Comparison of ENCODE assay signal across 7 mouse cellular contexts in the genomic region with DNA sequence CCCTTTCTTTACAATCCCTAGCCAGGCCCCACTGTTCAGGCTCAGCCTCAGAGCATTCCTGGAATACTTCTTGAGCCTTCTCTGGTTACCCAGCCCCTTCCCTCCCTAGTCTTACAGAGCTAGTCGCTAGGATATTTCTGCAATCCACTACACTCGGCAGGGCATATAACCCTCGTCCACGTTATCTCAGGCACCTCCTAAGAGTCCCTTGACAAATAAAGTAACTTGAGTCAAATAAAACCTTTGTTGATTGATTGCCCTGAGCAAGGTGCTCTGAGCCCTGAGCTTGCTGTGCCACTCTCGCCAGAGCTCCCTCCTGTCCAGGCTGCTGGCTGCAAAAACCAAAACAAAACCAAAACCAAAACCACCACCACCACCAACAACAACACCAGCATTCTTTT. TPM values are rescaled to one million over a fixed set of nuclear protein-coding genes. Genes with fewer than 3 reads are reported as not detected.
DNase-seq lines count a peak whose midpoint lies in the region; ATAC-seq lines count a peak whose summit lies in the region.

No protein-coding gene starts in this region.

- no peak overlapping the region for H3K27ac ChIP-seq in brown adipose tissue, adult 24 weeks (replicated peaks; ENCODE audit: low read depth, low read length)
- H3K27ac ChIP-seq in embryonic facial prominence, embryonic 15.5 days (replicated peaks), result peak overlapping the region; percentile 69

- no peaks in the 10 kb centered on the region for H3K36me3 ChIP-seq in embryonic facial prominence, embryonic 15.5 days

- no peaks in the 10 kb centered on the region for H3K27me3 ChIP-seq in embryonic facial prominence, embryonic 15.5 days

- ATAC-seq in embryonic facial prominence, embryonic 15.5 days (ENCODE audit: insufficient number of reproducible peaks, low FRiP score, low TSS enrichment, low read depth), result peak; percentile 45; the same call in 1 of the 2 replicates

- H3K4me1 ChIP-seq in brown adipose tissue, adult 24 weeks (ENCODE audit: control insufficient read depth, insufficient read depth, insufficient read length, low read length), result peaks cover 6% of the 10 kb centered on the region; the same call in 1 of the 2 replicates
- peaks cover 42% of the 10 kb centered on the region for H3K4me1 ChIP-seq in embryonic facial prominence, embryonic 15.5 days

- peak; percentile 18 for DNase-seq in kidney, adult 9 months
- peak; percentile 38 for DNase-seq in lung, postnatal 25 days (ENCODE audit: low spot score)
- DNase-seq in layer of hippocampus, adult 11-12 months (ENCODE audit: low spot score), result no peak
- DNase-seq in left cerebral cortex, postnatal 10 days (ENCODE audit: extremely low spot score in 1 of 2, low spot score in 2 of 2), result no peak
- DNase-seq in right cerebral cortex, postnatal 25 days, result no peak

- no peaks in the 10 kb centered on the region for H3K9me3 ChIP-seq in embryonic facial prominence, embryonic 15.5 days (replicated peaks)

- no peak overlapping the region for H3K9ac ChIP-seq in embryonic facial prominence, embryonic 15.5 days

- 5% methylated on average over 5 of the region's 5 CpGs for WGBS in embryonic facial prominence, embryonic 15.5 days

- intact Hi-C loops in left cerebral cortex, postnatal 10 days (cut with DNase I), result no loop called here

- peak overlapping the region; percentile 13; the same call in 1 of the 2 replicates for H3K4me2 ChIP-seq in embryonic facial prominence, embryonic 15.5 days (replicated peaks)

- peak overlapping the region; percentile 28 for H3K4me3 ChIP-seq in brown adipose tissue, adult 24 weeks (ENCODE audit: insufficient read depth, low read depth, low read length)
- no peak overlapping the region for H3K4me3 ChIP-seq in embryonic facial prominence, embryonic 15.5 days (replicated peaks)

RNA-seq across cellular contexts. Expression of gene Tmem212, which starts 37.0 kb away (rescaled TPM):
- not detected in 2 replicates for polyA plus RNA-seq in brown adipose tissue, adult 24 weeks (2012; ENCODE audit: insufficient read depth, insufficient read length, missing spikeins)
- 7.9 and 18.9 TPM in 2 replicates for polyA plus RNA-seq in embryonic facial prominence, embryonic 15.5 days (2015; fragmentation: Nextera tagmentation; extraction: Ambion mirVana)
- total RNA-seq in left cerebral cortex, postnatal 10 days (2021), result under 1 TPM; 0.51 to 0.53 TPM

Comparison
In these comparisons a context has a peak if more than half of its experiments do, and no peak if none do; other contexts are left out.
1. DNase-seq: peak in kidney, adult 9 months (single experiment) and lung, postnatal 25 days (single experiment); none in layer of hippocampus, adult 11-12 months (single experiment), left cerebral cortex, postnatal 10 days (0 of 2) and right cerebral cortex, postnatal 25 days (single experiment).